Mouse (Mus musculus) Patski (cell line): ENCODE measurements around the gene Snx21. TPM values are rescaled to one million over a fixed set of nuclear protein-coding genes. Genes with fewer than 3 reads are reported as not detected.
"Not testable (repeated sequence)": the region's sequence is repeated elsewhere in the genome, so short reads cannot be mapped to it uniquely, and the experiment has no call there.

Experiments used
- ATAC-seq: fragments of 100-300 bp; one replicate; pipeline ENCODE4 v1.8.0; 2021
- CTCF ChIA-PET: fragments of 350-600 bp; sonication (Branson Sonifier 250); formaldehyde crosslinking; loops from one replicate; lab custom pipeline; 2022; ENCODE audit warnings: inconsistent platforms; lab: Charles Lee
- POLR2A ChIA-PET: fragments of 350-600 bp; sonication (Branson Sonifier 250); formaldehyde crosslinking; loops from one replicate; lab custom pipeline; 2022; ENCODE audit warnings: antibody characterized with exemption, inconsistent platforms; lab: Charles Lee
- DNase-seq: peaks from one replicate; pipeline ENCODE4 v3.0.0-alpha.2; 2011; ENCODE audit warnings: low read depth, low spot score
- H3K27me3 ChIP-seq: fragments of 371-371 bp; one replicate; pipeline ENCODE4 v1.5.1; 2021
- CTCF ChIP-seq: fragments of 100-300 bp; IDR thresholded peaks from one replicate; pipeline ENCODE4 v1.5.1; 2021
- in situ Hi-C: fragments of 300-500 bp; cut with MboI; formaldehyde crosslinking; loops from 3 replicates; pipeline ENCODE4 v1.11.1; 2018; ENCODE audit warnings: low pct_unique_long_range_greater_than_20kb, mixed read lengths
- polyA plus RNA-seq: library from polyadenylated mRNA; unstranded; gene quantifications from one replicate; pipeline ENCODE4 v1.2.3, GENCODE M21; 2021

Gene Snx21
- polyA plus RNA-seq, 1 experiment from 2014 or later: 50.3 TPM

GRCm38 (mm10) chr2:164793236-164793635 lies 7.6 kb downstream of the Snx21 start:
- in situ Hi-C loops: no loop called here
- TF ChIP-seq CTCF: no peak
- ATAC-seq (peak; percentile 53), DNase-seq (no peak)
- CTCF ChIA-PET: interaction anchor here (0.9 to 2.9 kb wide), 11 partner anchors 8 to 117 kb away, joined by 3 to 53 read pairs (median 4); partner anchors contain the start of genes Acot8, Snx21, Tnnc2 and Zswim3
- POLR2A ChIA-PET: interaction anchor here (2.1 kb wide), 1 partner anchor 21 kb away, joined by 5 read pairs; no protein-coding TSS in a partner anchor
- no peaks in the 10 kb centered on the region for H3K27me3 ChIP-seq

GRCm38 (mm10) chr2:164793772-164794171 lies 8.1 kb downstream of the Snx21 start:
- POLR2A ChIA-PET: interaction anchor here (0.6 to 2.1 kb wide), 3 partner anchors 11 to 23 kb away, joined by 3 to 5 read pairs (median 5); no protein-coding TSS in a partner anchor
- in situ Hi-C loops: no loop called here
- no peak for TF ChIP-seq CTCF
- ATAC-seq (no peak), DNase-seq (no peak)
- CTCF ChIA-PET: interaction anchor here (0.6 to 2.9 kb wide), 16 partner anchors 8 to 116 kb away, joined by 3 to 53 read pairs (median 4); partner anchors contain the start of genes Acot8, Snx21, Tnnc2 and Zswim3
- no peaks in the 10 kb centered on the region for H3K27me3 ChIP-seq

GRCm38 (mm10) chr2:164794293-164794692 lies 8.7 kb downstream of the Snx21 start:
- CTCF ChIA-PET: interaction anchor here (0.6 to 2.9 kb wide), 15 partner anchors 9 to 73 kb away, joined by 3 to 53 read pairs (median 4); partner anchors contain the start of genes Acot8, Snx21, Tnnc2 and Zswim3
- no peak for TF ChIP-seq CTCF
- in situ Hi-C loops: no loop called here
- ATAC-seq (no peak), DNase-seq (peak; percentile 58)
- H3K27me3 ChIP-seq: no peaks in the 10 kb centered on the region
- POLR2A ChIA-PET: interaction anchor here (0.6 to 1.1 kb wide), 2 partner anchors 11 to 24 kb away, joined by 3 to 5 read pairs; no protein-coding TSS in a partner anchor

GRCm38 (mm10) chr2:164795868-164796267 lies 10.2 kb downstream of the Snx21 start:
- ATAC-seq (no peak), DNase-seq (no peak)
- ChIA-PET CTCF (interaction anchor here (1.0 kb wide), 1 partner anchor 66 kb away, joined by 3 read pairs; no protein-coding TSS in a partner anchor), POLR2A (no interaction called here)
- no peak for TF ChIP-seq CTCF
- H3K27me3 ChIP-seq: no peaks in the 10 kb centered on the region
- in situ Hi-C loops: no loop called here

- DNase-seq, H3K27me3 ChIP-seq, ATAC-seq, in situ Hi-C loops, POLR2A ChIA-PET: not testable (repeated sequence)
- CTCF ChIA-PET: interaction anchor here (1.0 to 1.5 kb wide), 3 partner anchors 9 to 27 kb away, joined by 3 to 5 read pairs (median 4); no protein-coding TSS in a partner anchor
Observed at GRCm38 (mm10) chr2:164798554-164798953, 12.9 kb downstream of the Snx21 start.

- in situ Hi-C loops: no loop called here
- ATAC-seq (no peak), DNase-seq (no peak)
- no peak for TF ChIP-seq CTCF
- ChIA-PET CTCF (no interaction called here), POLR2A (no interaction called here)
- no peaks in the 10 kb centered on the region for H3K27me3 ChIP-seq
Observed at GRCm38 (mm10) chr2:164800252-164801004, 14.8 kb downstream of the Snx21 start.

GRCm38 (mm10) chr2:164803201-164803920 lies 17.7 kb downstream of the Snx21 start:
- in situ Hi-C loops: no loop called here
- ATAC-seq: no peak
- no peaks in the 10 kb centered on the region for H3K27me3 ChIP-seq
- no peak for TF ChIP-seq CTCF
- ChIA-PET CTCF (interaction anchor here (1.2 to 5.7 kb wide), 4 partner anchors 10 to 64 kb away, joined by 3 to 53 read pairs (median 10); partner anchors contain the start of gene Ctsa), POLR2A (interaction anchor here (0.6 kb wide), 1 partner anchor 236 kb away, joined by 3 read pairs; no protein-coding TSS in a partner anchor)
- no peak for DNase-seq

- no peaks in the 10 kb centered on the region for H3K27me3 ChIP-seq
- in situ Hi-C loops: no loop called here
- CTCF ChIA-PET: interaction anchor here (1.2 to 5.7 kb wide), 5 partner anchors 10 to 63 kb away, joined by 3 to 53 read pairs (median 4); partner anchors contain the start of genes Ctsa and Zswim1
- no peak for TF ChIP-seq CTCF
- ATAC-seq: no peak
- DNase-seq: no peak
- POLR2A ChIA-PET: no interaction called here
Observed at GRCm38 (mm10) chr2:164803921-164804313, 18.3 kb downstream of the Snx21 start.

GRCm38 (mm10) chr2:164804533-164805331 lies 19.1 kb downstream of the Snx21 start, which contains the start of the genes Acot8 and Zswim3:
TSS of gene Acot8 (minus strand) at chr2:164804882.
TSS of gene Zswim3 (plus strand) at chr2:164805098.
- TF ChIP-seq CTCF: no peak
- in situ Hi-C loops: no loop called here
- peak; percentile 90 for ATAC-seq
- no peaks in the 10 kb centered on the region for H3K27me3 ChIP-seq
- peak; percentile 99 for DNase-seq
- POLR2A ChIA-PET: interaction anchor here (0.6 to 1.8 kb wide), 4 partner anchors 11 to 29 kb away, joined by 3 to 7 read pairs (median 4); partner anchors contain the start of genes Neurl2 and Zswim1
- CTCF ChIA-PET: interaction anchor here (1.2 to 5.7 kb wide), 4 partner anchors 11 to 28 kb away, joined by 3 to 53 read pairs (median 10); partner anchors contain the start of genes Ctsa and Zswim1
